Mouse (Mus musculus) layer of hippocampus, adult 2 months (tissue): ENCODE data around the gene Gm45713. TPM values are rescaled to one million over a fixed set of nuclear protein-coding genes. Genes with fewer than 3 reads are reported as not detected.
"Not testable (repeated sequence)": the region's sequence is repeated elsewhere in the genome, so short reads cannot be mapped to it uniquely, and the experiment has no call there.

Experiments used
- DNase-seq, 2 experiments: peaks; one replicate each; pipeline ENCODE4 v3.0.0; 2022; ENCODE audit warnings: low spot score in 2 of 2
- H3K27ac ChIP-seq: fragments of 200-600 bp; 2 replicates; pipeline ENCODE4 v1.8.1; 2022
- H3K4me3 ChIP-seq: fragments of 200-600 bp; 2 replicates; pipeline ENCODE4 v1.8.1; 2022; ENCODE audit warnings: mild to moderate bottlenecking
- CTCF ChIP-seq: fragments of 200-600 bp; conservative IDR thresholded peaks from 2 replicates; pipeline ENCODE4 v1.8.1; 2022; ENCODE audit warnings: antibody characterized with exemption, mild to moderate bottlenecking, moderate library complexity
- total RNA-seq, 2 experiments: library from RNA; stranded (reverse); gene quantifications; 2 replicates each; pipeline ENCODE4 v1.2.3; 2021

The Gm45713 gene
- total RNA-seq, 2 experiments from 2014 or later: not detected

DNA sequence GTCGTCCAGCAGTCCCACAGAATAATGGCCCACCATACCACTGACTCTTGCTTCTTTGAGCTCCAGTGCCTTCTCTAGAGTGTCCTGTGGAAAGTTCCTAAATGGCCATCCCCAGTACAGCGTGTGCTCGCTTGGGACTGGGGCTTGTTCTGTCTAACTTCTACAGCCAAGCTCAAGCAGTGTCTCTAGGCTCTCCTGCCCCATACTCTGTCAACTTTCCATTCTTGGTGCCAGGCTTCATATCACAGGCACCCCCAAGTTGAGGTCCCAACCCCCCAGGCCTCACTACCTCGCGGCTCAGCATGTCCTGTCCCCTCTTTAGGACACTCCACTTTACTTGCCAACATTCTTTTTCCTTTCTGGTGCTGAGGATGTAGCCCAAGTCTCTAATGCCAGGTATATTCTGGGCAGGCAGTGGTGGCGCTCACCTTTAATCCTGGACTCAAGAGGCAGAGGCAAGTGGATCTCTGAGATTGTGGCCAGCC is 24.3 kb upstream of the Gm45713 start:
- Histone ChIP-seq H3K4me3 (no peak overlapping the region), H3K27ac (0 out of 2 replicates have a peak overlapping the region, but pooled peaks have one; percentile 43)
- no peak for TF ChIP-seq CTCF
- no peak for DNase-seq

DNA sequence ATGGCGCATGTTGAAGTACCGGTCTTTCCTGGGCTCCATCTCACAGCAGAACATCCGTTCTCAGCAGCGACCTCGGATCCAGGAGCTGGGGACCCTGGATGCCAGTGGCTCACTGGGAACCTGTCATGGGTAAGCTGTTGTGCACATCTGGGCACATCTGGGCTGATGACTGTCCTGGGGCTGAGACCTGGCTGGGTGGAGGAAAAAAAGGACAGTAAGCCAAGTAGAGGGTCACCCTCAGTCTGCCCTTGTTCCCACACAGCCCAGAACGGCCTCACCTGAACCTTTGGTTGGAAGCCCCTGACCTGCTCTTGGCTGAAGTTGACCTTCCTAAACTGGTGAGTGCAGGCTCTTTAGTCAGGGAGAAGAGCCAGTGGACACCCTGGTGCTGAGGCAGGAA is 23.0 kb upstream of the Gm45713 start:
- TF ChIP-seq CTCF: no peak
- DNase-seq: no peak
- no peak overlapping the region for H3K27ac ChIP-seq

DNA sequence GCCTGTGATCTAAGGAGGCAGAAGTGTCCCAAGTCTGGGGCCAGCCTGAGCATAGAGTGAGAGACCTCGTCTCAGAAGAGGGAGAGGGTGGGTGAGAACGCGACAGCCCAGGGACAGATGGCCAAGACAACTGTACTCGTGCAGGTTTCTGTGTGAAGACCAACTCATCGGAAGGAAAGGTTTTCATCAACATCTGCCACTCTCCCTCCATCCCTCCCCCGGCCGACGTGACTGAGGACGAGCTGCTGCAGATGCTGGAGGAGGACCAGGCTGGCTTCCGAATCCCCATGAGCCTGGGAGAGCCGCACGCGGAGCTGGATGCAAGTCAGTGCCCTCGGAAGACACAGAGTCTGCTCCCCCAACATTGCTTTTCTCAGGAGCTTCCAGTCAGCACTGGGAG is 21.4 kb upstream of the Gm45713 start:
- no peak for TF ChIP-seq CTCF
- H3K27ac ChIP-seq: peak overlapping the region; percentile 49; the same call in 1 of the 2 replicates
- DNase-seq: no peak

More for the DNA sequence above, 23.0 kb upstream of the Gm45713 start:
- no peak overlapping the region for H3K4me3 ChIP-seq

DNA sequence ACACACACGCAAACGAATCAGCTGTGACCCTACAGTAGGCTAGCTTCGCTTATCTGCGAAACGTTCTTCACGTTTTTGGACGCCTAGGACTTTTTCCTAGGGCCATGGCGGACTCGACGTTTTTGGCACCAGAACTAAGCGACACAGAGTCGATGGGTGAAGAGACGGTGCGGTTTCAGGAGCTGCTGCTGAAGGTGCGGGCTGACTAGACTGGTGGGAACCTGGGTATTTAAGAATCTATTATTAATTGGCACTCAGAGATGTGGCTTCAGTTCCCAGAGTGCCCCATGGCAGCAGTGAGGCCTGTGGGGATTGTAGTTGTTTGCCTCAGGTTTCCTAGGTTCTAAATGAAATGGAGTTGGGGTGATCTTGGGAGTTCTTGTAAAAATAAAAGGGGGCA is 20.2 kb upstream of the Gm45713 start:
- TF ChIP-seq CTCF: no peak
- no peak for DNase-seq

More for the DNA sequence above, 21.4 kb upstream of the Gm45713 start:
- H3K4me3 ChIP-seq: no peak overlapping the region

DNA sequence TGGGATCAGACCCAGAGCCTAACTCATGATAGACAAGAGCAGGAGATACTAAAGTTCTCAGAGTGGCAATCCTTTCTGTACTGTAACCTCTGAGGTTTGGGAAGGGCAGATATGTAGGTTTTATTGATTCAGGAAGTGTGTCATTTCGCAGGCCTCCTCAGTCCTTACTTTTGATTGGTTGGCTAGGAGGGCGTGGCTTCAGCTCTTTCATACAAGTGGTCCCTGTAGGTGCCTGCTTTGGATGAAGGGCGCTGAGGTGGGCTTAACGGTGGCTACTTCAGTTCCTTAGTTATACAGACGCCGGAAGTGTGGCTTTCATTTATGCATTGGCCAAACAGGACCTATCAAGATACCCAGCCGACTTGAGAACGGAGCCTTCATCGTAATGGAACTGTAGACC is 19.6 kb upstream of the Gm45713 start:
- no peak for TF ChIP-seq CTCF
- no peak overlapping the region for H3K4me3 ChIP-seq
- no peak for DNase-seq

More for the DNA sequence above, 20.2 kb upstream of the Gm45713 start:
- Histone ChIP-seq H3K4me3 (no peak overlapping the region), H3K27ac (no peak overlapping the region)

DNA sequence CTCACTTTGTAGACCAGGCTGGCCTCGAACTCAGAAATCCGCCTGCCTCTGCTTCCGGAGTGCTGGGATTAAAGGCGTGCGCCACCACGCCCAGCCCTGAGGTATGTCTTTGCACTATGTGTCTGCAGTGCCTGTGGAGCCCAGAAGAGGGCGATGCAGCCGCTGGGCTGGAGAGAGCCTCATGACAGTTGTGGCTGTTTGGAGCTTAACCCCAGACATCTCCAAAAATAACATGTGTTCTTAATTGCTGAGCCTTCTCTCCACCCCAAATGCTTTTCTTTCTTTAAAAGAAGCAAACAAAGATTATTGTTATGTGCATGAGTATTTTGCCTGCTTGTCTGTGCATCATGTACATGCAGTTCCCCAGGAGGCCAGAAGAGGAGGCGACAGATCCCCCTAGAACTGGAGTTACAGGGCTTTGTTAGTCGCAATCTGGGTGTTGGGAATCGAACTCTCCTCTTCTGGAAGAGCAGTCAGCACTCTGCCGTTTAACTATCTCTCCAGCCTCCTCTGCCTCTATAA is 19.0 kb upstream of the Gm45713 start:
- Histone ChIP-seq H3K4me3 (peak overlapping the region; percentile 97), H3K27ac (peak overlapping the region; percentile 97)
- no peak for DNase-seq
- peak; percentile 75 for TF ChIP-seq CTCF

More for the DNA sequence above, 19.6 kb upstream of the Gm45713 start:
- H3K27ac ChIP-seq: no peak overlapping the region; the same call in 1 of the 2 replicates

DNA sequence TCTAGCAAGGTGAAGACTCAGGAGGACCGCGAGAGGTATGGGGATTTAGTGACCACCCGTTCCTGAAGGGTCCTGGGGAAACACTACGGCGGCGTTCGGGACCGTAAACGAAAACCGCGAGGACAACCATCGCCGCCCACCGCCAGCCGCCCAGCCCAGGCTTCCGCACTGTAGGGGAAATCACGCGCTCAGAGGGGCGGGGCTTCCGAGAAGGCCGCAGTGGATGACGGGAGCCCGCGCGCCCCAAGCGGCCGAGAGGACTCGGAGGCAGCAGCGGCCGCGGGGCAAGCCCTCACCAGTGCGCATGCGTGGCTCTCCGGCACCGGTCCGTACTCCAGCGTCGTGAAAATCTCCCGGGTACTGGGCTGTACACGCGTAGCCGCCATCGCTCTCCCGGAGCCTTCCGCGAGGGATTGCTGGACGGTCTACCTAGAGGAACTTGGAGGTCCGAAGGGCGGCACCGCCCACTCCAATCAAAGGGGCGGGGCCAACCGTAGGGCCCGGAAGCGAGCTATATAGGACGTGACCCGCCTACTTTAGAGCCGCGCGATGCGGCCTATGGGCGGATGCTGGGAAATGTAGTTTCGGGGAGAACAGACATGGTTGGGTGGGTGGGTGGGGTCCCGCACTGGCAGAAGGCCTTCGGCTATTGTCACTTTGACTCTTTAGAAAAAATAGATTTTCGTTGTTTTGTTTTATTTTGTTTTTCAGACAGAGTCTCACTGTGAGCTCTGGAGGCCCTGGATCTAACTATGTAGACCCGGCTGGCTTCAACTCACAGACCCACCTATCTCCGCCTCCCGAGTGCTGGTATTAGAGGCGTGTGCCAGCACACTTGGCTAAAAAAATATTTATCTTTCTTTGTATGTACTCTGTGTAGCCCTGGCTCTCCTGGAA is 18.3 kb upstream of the Gm45713 start, which contains the start of the genes Pih1d1 and Aldh16a1:
TSS of gene Pih1d1 (plus strand) at position 208 of the 897 bp plus-strand sequence.
TSS of gene Aldh16a1 (minus strand) at position 489 of the 897 bp plus-strand sequence.
- Histone ChIP-seq H3K4me3 (peak within 1 kb of the TSS; percentile 97), H3K27ac (peak within 1 kb of the TSS; percentile 97)
- peak; percentile 96 for DNase-seq
- peak; percentile 78 for TF ChIP-seq CTCF

DNA sequence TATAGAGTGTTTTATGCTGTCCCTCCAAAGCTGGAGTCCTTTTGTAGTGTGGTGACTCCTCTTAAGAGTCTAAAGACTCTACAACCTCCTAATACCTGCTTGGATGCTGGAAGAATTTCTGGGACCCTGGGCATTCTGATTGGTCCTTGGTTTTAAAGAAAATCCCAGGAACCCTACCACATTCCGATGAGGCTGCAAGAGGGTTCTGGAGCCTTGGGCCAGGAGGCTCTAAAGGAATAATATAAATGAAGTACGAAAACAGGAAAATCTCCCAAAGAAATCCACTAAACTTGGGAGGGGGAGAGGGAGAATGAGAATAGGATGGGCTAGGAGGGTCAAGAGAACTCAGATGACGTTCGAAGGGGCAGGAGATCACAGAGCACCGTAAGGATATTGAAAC is 17.6 kb upstream of the Gm45713 start:
- Histone ChIP-seq H3K27ac (peak overlapping the region; percentile 97), H3K4me3 (peak overlapping the region; percentile 97)
- TF ChIP-seq CTCF: no peak
- DNase-seq: no peak

DNA sequence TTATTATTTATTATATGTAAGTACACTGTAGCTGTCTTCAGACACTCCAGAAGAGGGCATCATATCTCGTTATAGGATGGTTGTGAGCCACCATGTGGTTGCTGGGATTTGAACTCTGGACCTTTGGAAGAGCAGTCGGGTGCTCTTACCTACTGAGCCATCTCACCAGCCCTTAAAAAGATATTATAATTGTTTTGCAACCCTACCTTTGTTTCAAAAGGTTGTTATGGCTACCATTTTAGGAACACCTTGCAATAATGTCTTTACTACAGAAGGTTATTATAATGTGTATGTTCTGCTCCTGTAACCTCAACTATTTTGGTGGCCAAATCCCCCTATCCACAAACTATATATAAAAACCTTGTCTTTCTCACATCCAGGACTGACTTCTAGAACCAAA is 17.0 kb upstream of the Gm45713 start:
- DNase-seq, H3K27ac ChIP-seq, H3K4me3 ChIP-seq: not testable (repeated sequence)

DNA sequence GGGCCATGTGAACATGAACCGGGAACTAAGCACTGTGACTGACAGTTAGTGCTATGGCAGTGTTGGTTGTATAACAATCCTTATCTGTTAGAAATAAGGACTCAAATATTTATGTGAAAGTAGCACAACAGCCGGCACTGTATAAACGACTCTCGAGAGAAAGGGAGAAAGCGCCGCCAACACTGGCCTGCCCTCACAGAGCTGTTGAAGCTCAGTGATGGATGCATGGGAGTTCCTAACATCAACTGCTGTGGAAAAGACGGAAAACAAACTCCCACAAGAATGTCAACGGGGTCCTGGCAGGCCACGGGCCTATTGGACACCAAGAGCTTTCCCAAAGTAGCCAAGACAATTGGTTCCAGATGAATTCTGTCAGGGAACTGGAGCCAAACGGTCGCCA is 15.3 kb upstream of the Gm45713 start:
- DNase-seq: no peak
- TF ChIP-seq CTCF: no peak
- no peak overlapping the region for H3K4me3 ChIP-seq
- H3K27ac ChIP-seq: peak overlapping the region; percentile 67

DNA sequence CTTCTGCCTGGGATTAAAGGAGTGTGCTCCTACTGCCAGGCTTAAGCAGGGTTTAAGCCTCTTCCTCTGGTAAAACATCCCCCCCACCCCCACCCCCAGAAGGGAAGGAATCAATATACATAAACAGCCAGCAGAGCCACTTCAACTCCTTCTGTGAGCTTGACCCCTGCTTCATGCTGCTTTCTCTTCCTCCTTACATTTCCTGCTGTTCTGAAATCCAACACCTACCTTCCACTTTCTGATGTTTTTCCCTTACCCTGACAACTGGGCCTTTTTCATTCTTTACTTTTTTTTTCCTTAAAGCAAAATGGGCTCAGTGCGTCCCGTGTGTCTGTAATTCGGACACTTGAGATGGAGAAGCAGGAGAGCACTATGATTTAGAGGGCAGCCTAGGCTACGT is 14.3 kb upstream of the Gm45713 start:
- no peak for DNase-seq
- H3K27ac ChIP-seq: peak overlapping the region; percentile 67; the same call in 1 of the 2 replicates
- no peak overlapping the region for H3K4me3 ChIP-seq
- no peak for TF ChIP-seq CTCF

DNA sequence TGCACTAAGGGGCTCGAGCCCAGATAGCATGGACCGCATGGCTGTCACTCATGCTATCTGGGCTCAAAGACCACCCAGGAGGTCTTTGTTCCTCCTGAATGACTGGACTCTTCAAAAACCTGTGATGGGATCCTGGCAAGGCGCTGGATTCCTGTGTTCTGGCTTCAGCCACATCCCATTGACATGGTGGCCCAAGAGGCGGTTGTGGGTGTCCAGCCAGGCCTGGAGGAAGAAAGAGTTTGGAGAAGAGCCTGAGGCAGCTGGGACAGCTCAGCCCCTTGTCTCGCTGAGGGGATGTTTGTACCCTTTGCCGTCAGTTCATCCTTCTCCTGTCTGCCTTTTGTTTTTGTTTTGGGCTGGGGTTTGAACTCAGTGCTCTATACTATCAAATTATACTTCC is 13.5 kb upstream of the Gm45713 start:
- no peak for TF ChIP-seq CTCF
- H3K4me3 ChIP-seq: no peak overlapping the region
- no peak for DNase-seq
- no peak overlapping the region for H3K27ac ChIP-seq

DNA sequence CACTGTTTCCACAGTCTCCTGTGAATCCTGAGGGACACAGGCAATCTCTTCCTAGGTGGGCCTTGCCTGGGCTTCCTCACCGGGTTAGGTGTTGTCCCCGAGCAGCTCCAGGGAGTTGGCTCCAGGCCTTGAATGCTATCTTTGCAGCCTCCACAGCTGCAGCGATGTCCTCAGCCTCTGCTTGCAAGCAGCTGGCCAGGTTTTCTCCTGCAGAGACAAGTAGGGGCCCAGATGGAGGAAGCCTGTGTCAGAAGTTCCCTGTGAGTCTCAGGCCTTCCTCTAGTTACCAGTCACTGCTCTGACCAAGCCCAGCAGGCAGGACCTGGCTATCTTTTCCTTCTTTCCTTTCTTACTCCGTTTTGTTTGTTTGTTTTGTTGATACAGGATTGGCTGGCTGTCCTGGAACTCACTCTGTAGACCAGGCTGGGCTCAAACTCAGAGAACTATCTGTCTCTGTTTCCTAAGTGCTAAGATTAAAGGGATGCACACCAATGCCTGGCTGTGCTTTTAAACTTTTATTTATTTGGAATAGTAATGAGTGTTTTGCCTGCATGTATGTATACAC is 12.6 kb upstream of the Gm45713 start:
- Histone ChIP-seq H3K4me3 (no peak overlapping the region), H3K27ac (no peak overlapping the region)
- TF ChIP-seq CTCF: no peak
- no peak for DNase-seq
